Mouse (Mus musculus): ENCODE measurements at regions not wholly inside any gene's neighbourhood (a gene's known extent, or its start where the extent isn't known, plus 50 kb on each side); places are given as distances from the start of the nearest gene placed in this dataset.

DNA sequence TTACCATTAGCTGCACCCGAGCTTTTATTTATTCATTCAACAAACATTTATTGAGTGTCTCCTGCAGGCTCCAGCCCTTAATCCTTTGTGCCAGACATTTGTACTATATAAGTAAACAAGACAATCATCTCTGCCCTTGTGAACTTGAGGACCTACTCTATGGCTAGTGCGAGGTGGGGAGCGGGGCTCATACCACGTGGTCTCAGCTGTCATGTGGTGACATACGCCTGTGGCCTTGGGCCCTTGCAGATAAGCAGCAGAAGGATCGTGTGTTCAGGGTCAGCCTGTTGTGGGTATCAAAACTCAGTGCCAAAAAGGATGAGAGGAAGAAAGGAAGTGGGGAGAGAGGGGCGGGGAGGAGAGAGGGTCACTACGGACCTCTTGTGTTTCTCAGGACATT, 186.8 kb upstream of the Tbx3 start:
- TF ChIP-seq CTCF (IDR thresholded peaks at IDR 0.05; ENCODE audit: extremely low read depth, insufficient read depth, low read length) (no peak), POLR2A (IDR thresholded peaks at IDR 0.05; ENCODE audit: extremely low read depth, insufficient read depth, low read length) (no peak)
